Mouse (Mus musculus) B cell, adult 2 months (primary cell): ENCODE measurements around the gene Myh10.
"Not testable (repeated sequence)": the region's sequence is repeated elsewhere in the genome, so short reads cannot be mapped to it uniquely, and the experiment has no call there.

Source experiments
- DNase-seq, 2 experiments: peaks; one replicate each; pipeline ENCODE4 v3.0.0; 2022

The Myh10 gene

DNA sequence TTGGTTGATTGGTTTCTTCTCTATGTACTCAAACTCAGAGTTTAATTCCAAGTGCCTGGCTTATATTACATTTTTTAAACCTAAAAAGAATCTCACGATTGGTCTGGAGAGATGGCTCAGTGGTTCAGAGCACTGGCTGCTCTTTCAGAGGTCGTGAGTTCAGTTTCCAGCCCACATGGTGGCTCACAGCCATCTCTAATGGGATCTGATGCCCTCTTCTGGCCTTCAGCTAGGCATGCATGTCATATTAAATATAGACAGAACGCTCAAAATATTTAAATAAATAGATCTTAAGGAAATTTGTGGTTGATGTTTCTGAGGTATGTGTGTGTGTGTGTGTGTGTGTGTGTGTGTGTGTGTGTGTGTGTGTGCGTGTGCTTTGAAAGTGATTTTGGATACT lies 113.8 kb downstream of the Myh10 start:
- DNase-seq, result no peak

DNA sequence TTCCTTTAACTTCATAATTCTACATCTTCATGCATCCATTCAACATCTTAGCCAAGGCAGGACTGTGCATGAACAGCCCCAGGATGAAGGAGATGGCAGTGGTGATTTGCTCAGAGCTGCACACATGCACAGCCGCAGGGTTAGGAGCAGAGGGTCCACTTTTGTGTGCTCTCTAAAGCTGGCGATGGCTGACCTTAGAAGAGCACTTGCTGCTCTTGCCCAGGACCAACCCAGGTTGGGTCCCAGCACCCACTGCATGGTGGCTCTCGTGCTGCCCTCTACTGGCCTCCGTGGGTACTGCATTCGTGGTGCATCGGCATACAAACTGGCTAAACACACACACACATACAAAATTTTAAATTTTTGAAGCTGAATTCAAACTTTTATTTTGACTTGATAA lies 116.4 kb downstream of the Myh10 start:
- peak; percentile 85 for DNase-seq

DNA sequence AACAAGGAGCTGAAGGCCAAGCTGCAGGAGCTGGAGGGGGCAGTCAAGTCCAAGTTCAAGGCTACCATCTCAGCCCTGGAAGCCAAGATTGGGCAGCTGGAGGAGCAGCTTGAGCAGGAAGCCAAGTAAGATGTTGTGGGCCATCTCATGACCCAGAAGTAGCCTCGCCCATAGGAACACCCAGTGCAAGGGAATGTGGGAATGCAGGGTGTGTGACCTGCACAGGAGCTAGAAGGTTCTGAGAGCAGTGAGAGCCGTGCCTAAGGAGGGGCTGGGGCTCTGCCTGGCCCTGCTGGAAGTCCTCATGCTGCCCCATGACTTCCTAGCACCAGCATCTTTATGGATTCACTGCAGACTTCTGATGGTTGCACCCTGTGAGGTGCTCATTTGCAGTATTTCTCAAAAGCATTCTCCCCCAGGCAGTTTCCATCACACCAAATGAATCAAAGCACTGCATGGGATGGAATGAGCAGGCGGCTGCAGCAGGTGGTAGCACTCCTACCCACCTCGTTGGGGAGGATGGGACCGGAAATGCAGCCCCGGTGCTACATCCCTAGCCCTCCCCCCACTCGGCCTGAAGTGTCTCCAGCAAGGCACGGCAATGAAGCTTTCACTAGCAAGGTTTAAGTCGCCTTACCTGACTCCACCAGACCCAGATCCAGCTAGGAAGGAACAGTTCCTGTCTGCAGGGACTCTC lies 120.7 kb downstream of the Myh10 start:
- DNase-seq, result no peak

DNA sequence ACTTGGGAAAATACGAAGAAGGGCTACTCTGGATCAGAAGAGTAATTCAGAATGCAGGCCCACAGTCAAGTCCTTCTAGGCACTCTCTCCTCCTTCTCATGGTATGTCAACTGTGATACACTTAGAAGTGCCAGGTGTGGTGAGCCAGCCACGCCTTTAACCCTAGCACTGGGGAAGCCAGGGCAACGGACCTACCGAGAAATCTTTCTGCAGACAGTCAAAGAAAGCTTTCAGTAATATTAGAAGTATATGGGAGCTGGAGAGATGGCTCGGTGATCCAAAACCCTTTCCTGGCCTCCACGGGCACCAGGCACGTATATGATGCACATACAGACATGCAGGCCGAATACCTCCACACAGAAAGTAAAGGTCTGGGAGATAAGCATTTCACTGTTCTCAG lies 127.1 kb downstream of the Myh10 start:
- no peak for DNase-seq

DNA sequence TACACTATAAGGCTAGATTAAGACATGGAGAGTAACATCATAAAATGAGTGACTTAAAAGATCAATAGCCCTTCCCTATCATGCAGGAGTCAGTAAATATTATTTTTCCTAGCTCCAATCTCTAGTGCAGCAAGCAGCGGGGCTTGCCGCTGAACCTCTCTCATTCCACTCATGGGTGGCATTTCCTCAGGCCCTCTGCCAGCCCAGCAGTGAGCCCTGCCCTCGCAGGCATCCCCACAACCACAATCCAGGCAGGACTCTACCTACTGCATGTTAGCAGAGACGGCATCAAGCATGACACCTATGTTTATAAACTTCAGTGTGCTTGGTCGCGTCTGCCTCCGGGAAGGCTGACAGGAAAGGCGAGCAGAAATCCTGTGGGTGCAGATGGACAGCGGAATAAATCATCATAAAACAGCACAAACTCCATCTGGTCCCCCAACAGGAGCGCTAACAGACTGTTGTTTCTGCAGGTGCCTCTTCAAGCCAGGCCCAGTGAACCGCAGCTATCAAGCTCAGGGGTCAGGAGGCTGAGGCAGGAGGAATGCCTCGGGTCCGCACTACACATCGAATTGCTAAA lies 128.0 kb downstream of the Myh10 start:
- DNase-seq, result no peak

DNA sequence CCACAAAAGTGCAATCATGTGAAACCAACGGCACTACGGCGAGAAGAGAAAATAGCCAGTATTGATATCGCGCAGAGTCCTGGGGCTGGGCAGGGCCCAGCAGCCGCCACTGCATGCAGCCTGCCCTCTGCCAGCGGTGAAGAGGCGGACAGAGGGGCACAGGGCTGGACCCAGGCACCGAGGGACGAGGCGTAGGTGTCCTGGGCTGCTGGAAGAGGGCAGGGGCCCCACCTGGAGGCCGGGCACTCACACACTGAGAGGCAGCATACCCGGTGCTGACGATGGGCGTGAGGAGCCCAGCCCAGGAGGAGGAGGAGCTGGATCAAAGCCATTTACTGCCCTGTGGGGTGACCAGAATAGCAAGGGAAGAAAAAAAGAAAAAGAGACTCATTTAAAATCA lies 131.0 kb downstream of the Myh10 start:
- no peak for DNase-seq

DNA sequence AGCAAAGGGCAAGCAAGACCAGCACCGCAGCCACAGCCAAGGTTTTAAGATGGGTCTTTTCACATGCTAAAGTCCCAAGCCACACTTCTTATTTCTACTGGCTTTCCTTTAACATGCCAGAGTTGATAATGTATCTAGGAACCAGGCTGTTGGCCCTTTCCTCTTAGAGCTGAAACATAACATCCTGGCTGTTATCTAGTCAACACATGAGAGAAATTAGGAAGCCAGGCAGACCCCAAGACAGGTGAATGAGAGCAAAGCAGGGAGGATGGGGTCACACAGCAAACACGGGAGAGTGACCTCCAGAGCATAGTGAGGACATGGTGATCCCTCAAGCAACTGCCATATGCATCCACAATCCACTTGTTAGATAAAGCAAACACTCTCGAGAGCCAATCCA lies 135.4 kb downstream of the Myh10 start:
- no peak for DNase-seq

DNA sequence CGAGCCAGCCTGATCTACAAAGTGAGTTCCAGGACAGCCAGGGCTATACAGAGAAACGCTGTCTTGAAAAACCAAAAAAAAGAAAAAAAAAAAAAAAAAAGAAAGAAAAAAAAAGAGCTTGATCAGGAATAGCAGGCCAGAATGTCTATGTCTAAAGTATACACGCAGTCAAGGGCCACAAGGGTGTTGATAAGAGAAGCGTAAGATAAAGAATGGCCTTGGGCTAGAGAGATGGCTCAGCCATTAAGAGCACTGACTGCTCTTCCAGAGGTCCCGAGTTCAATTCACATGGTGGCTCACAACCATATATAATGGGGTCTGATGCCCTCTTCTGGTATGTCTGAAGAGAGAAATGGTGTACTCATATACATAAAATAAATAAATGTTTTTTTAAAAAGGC lies 140.2 kb downstream of the Myh10 start:
- DNase-seq, result not testable (repeated sequence)

DNA sequence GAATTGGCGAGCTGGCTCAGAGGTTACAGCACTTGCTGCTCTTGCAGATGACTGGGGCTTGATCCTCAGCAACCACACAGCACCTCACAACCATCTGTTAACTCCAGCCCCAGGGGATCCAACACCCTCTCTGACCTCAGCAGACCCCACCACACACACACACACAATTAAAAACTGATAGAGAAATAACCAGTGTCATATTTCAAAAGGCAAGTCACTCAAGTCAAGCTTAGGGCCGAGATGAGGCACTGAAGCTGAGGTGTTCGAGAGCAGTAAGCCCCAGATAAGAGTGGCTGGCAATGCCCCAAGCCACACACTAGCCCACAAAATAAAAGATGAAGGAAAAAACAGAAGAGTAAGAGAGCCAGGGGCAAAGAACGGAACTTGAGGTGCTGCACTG lies 141.4 kb downstream of the Myh10 start:
- no peak for DNase-seq

DNA sequence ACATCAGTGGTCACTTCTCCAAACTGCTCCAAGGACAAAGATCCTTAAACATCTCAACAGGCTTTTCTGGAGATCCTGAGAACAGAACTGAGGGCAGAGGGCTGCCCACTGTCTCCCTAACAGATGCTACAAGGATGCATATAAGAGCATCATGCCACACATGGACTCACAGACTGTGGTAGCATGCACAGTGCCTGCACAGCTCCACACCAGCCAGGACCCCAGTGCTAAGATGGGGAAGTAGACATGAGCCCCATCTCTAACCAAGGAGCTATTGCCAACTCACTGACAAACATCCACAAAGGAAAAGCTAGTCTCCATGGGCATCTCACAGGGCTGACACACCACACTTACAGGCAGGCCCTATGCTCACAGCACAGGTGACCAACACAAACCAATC lies 142.2 kb downstream of the Myh10 start:
- DNase-seq, result no peak

DNA sequence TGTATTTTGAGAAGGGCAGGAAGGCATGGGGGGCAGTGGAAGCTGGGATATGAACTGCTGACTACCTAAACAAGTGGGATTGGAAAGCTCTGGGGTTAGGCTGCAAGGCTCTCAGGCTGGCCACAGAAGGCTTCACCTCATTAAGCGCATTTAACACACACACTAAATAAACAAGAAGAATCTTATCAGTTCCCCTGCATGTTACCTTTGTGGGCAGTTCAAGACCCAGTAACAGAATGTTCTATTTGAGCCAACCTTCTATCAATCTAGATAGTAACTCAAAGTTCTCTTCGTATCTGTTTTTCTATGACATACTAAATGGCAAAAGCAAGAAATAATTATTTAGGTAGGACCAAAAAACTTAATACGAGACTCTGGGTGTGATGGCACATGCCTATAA lies 143.7 kb downstream of the Myh10 start:
- DNase-seq, result no peak

DNA sequence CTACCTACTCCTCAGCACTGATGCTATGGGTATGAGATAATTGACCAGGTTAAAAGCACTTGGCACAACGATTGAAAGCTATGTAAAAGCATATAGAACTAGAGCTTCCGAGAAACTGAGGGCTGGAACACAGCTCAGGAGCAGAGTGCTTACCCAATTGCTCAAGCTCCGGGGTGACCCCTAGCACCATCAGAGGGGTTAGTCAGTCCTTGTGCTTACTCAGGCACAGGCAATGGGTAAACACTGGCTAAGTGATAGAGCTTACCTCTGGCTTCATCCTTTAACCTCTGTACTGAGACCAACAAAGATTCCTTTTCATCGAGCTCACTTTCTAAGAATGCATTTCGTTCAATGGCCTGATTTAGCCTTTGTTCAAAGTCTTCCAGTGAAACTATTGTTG lies 148.2 kb downstream of the Myh10 start:
- no peak for DNase-seq

DNA sequence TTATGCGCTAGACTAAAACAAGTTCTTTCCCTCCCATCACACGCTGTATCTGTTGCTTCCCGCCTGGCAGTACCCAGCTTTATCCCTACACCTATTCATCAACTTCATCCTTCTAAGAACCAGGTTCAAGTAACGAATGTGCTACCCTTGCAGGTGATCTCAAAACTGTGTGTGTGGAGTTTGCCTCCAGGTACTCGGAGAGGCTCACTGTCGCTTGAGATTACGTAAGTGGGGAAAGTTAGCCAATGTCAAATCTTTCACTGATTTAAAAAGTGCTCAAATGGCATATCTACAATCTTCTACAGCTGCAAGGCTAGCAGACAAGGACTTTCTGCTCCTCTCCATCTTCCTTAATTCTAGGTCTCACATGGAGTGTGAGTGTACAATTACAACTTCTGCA lies 159.5 kb downstream of the Myh10 start:
- no peak for DNase-seq

DNA sequence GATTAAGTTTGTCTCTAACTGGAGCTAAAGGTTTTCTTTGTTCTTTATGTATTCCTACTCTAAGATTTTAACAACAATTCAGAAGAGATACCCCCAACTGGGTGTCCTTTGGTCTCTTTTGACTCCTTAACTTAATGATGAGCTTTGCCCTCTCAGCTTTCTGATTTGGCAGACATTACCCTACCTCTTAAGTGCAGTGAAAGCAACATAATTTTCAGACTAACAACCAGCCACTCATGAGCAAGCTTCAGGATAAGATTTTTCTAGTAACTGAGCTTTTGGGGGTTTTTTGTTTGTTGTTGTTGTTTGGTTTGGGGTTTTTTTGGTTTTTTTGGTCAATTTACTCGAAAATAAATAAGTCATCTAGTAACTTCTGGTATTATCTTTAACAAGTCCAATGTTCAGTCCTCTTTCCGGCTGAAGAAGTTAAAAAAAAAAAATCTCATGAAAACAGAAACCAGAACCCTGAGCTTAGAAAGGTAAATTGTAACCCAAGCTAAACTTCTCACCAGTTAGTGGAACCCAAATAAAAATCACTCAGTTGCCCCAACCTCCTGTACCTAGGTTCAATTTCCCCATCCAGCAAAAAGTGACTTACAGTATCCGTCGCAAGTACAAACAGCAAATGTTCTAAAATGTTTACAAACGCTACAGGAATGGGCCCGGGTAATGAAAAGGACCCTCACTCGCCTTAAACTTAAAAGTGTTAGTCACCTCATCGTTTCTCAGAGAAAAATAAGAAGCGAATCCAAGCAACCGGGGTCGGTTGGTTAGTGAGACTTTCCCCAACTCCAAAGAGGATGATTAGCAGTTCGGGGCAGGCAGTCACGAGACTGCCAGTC lies 160.5 kb downstream of the Myh10 start:
- DNase-seq, result no peak

DNA sequence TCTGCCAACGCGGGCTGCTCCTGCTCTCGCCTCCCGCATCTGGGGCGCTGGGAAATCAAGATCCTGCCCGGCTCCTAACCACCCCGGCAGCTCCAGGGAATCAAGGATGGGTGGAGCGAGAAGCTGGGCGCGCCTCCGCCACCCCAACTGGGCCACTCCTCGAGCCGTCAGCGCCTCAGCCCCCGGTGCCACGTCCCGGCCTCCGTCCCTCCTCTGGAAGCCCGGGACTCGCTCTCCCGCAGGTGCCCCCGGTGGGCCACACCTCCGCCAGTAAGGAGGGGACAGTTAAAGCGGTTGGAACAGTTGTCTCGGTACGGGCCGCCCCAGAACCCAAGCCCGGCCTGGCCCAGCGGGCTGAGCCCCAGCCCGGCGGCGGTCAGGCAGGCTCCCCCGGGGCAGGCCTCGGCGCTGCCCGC lies 161.1 kb downstream of the Myh10 start:
- no peak for DNase-seq

DNA sequence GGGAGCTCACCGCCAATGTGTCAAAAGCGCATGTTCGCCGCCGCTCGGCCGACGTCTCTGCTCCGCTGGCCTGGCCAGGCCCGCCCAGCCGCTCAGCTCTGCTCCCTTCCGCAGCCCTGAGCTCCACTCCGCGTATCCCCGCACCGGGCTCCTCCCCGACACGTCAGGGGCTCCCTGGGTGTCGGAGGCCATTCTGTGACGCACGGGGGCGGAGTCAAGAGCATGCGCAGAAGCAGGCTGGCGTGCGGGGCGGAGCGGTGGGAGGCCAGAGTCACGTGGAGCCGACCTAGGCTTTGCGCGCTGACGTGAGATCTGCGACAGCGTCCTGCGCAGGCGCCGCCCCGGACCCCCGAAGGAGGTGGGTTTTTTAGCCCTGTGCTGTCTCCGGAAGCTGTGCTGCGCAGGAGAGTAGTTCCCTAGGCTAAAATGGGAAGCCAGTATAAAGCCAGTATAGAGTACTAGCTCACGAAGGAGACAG lies 161.6 kb downstream of the Myh10 start:
- peak; percentile 100 for DNase-seq

DNA sequence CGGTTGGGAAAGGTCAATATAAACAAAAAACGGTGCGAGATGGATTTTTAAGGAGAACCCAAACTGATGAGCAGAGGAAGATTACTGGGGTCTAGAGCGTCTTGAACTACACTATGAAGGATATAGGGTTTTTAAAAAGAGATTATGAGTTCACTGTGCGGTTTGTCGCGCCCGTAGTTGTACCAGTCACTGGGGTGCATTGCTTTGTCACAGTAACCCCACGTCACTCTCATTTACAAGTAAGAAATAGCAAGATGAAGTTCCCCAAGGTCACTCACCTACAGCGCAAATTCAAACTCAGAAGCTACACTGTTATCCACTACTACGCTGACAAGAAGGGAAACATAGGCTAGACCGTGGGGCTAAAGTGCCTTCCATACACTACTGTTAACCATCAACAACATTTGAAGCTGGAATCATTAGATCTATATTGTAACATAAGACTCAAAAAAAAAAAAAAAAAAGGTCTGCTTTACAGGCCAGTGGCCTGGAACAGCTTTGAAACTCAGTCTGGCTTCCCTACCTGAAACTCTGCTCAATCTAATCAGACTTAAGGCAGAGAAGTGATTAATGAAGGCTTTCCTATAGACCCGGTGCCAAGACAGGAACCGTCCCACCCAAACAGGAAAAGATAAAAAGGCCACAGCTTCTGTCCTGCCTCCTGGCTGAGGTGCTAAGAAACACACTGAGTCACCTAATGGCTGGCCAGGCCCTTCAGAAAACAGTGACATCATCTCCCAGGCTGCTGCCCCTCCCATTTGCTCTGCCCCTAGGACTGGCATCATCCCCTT lies 162.4 kb downstream of the Myh10 start:
- peak; percentile 46 to 55 for DNase-seq

DNA sequence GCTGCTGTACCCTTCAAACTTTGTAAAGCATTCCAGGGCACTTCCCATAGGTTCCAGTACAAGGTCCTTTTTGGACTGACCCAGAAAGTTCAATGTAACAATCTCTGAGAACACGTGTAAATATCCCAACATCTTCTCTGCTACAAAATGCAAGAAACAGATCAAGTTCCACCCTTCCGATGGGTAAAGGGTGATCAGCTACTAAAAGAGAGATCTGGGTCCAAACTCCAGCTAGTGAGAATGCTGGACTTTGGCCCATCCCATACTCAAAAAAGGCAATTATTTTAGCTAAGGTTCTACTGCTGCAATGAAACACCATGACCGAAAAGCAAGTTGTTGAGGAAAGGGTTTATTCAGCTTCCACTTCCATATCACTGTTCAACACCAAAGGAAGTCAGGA lies 163.3 kb downstream of the Myh10 start:
- no peak for DNase-seq

DNA sequence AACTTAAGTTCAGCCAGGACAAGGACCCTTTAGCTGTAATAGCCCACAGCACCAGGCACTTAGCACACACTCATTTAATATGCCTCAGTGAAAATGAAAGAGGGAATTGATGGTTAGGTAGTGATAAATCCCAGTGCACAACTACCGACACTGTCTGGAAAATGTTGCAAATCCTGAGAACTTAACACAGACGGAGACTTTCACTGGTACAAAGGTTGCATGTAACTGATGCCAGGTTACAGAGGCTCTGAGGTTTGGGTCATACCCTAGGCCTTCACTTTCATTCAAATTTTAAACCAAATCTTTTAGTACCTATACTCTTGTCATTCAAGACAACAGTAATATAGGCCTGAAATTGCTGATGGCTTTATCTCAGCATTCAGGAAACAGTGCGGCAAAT lies 166.0 kb downstream of the Myh10 start:
- no peak for DNase-seq

DNA sequence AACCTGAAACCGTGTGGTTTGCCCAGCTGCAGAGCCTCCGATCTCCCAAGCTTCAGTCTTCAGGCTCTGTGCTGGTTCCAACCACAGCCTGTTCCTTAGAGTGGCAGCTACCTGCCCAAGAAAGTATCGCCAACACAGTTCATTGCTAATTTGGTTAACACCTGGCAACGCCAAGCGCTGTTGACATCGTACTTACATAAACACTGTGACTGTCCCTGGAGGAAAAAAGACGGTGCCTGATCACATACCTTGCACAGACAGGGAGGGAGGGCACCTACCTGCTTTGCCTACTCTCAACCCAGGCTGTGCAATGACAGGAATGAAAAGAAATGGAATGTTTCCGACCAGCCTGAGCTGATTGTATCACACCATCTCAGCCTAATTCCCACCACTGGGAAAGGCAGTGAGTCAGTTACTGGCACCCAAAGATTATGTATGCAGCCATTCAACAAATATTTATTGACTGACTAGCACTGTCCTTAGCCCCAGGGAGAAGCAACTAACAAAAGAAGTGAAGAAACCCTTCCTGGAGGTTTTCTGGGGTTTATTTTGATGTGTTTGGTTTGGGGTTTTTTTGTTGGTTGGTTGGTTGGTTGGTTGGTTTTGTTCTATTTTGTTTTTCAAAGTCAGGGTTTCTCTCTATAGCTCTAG lies 168.7 kb downstream of the Myh10 start:
- DNase-seq, result no peak

DNA sequence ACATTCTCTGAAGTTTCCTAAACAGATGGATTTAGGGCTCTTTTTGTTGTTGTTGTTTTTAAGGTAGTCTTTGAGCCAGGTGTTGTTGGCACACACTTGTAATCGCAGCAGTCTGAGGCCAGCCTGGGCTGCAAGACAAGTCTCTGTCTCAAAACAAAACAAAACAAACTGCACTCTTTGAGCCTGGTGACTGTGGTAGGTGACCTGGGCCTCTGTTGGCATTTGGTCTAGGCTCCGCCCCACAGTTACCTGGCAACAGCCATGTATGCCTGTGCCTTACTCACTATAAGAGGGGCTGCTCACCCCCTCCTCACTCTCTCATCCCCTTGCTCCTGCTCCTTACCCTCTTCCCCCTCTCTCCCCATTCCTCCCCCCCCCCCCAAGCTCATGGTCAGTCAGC lies 170.9 kb downstream of the Myh10 start:
- DNase-seq, result no peak

DNA sequence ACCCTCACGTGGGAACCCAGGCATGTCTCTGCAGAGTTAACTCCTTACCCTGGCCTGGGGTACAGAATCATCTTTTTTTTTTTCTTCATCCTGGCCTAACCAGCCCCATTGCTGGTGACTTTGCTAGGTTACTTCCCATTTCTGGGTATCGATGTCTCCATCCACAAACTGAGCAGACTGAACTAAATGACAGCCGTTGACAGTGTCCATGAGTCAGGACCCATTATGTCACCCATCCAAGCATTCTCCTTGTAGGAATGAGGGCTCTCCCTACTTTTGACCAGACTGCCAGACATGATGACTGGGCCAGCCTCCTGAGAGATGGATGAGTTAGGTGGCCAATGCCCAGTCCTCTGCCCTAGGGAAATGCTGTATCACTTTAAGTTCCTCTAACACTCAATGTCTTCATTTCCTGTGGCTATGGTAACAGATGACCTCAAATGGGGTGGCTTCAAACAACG lies 172.3 kb downstream of the Myh10 start:
- DNase-seq, result peak; percentile 9 to 24
